Mouse (Mus musculus): ENCODE results near the gene Mbd3l1. TPM values are rescaled to one million over a fixed set of nuclear protein-coding genes. Genes with fewer than 3 reads are reported as not detected.

Mbd3l1 gene
- polyA plus RNA-seq, 1 experiment from 2014 or later = not detected

Small RNA genes lying within 50 kb of the gene (microRNA-seq; reads per million reads assigned to microRNA genes)
- not detected for gene Gm22854 (ENCODE audit: borderline number of aligned reads)

Other genes with a start within 250 kb of the Mbd3l1 start
- 83.5 and 85.5 TPM in 2 replicates for gene Chordc1, start 186.2 kb upstream of the Mbd3l1 start, polyA plus RNA-seq (2014; fragmentation: Nextera tagmentation; extraction: Ambion mirVana)
- gene Naalad2, start 75.4 kb upstream of the Mbd3l1 start, polyA plus RNA-seq (2014; fragmentation: Nextera tagmentation; extraction: Ambion mirVana) = 1.7 and 2.0 TPM in 2 replicates
- gene Ubtfl1, start 73.9 kb upstream of the Mbd3l1 start, polyA plus RNA-seq (2014; fragmentation: Nextera tagmentation; extraction: Ambion mirVana) = not detected in 2 replicates
- not detected in 2 replicates for gene Mbd3l2, start 47.7 kb upstream of the Mbd3l1 start, polyA plus RNA-seq (2014; fragmentation: Nextera tagmentation; extraction: Ambion mirVana)
- gene Zfp558, start 91 bp upstream of the Mbd3l1 start, polyA plus RNA-seq (2014; fragmentation: Nextera tagmentation; extraction: Ambion mirVana) = 3.0 and 4.5 TPM in 2 replicates
- 1.0 and 2.4 TPM in 2 replicates for gene Muc16, start 196.2 kb downstream of the Mbd3l1 start, polyA plus RNA-seq (2014; fragmentation: Nextera tagmentation; extraction: Ambion mirVana)